24 mouse cellular contexts compared by ENCODE assay signal in the genomic region with DNA sequence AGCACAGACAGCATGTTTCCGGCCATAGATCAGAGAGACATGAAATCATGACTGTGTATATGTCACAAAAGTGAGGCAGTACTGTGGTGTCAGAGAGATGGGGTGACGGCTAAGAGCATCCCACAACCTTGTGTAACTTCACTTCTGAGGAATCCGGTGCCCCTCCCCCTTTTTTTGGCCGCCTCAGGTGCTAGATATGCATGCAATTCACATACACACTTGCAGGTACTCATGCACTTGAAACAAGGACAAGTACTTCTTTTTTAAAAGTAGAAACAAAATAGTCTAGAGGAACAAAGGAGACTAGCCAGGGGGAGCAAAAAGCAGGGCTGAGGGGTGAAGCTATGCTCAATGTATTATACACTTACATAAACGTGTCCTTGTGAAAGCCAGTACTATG.
"Had no signal": no experiment of that assay in that cellular context is flagged by ENCODE, and none has a peak within 500 bp of the region (broad histone marks: within the 10 kb centered on the region; RNA-seq: fewer than 3 reads in every experiment).

No protein-coding gene starts in this region.

- H3K27me3 ChIP-seq: intestine, embryonic 15.5 days; kidney, embryonic 15.5 days; limb, embryonic 13.5 days; liver, embryonic 12.5 days; liver, embryonic 15.5 days; midbrain, embryonic 12.5 days; midbrain, embryonic 15.5 days; neural tube, embryonic 12.5 days; neural tube, embryonic 15.5 days had no signal

- H3K4me3 ChIP-seq: intestine, embryonic 15.5 days; kidney, embryonic 15.5 days; limb, embryonic 10.5 days; limb, embryonic 13.5 days; liver, embryonic 12.5 days; liver, embryonic 15.5 days; midbrain, embryonic 12.5 days; midbrain, embryonic 15.5 days; neural tube, embryonic 12.5 days; neural tube, embryonic 15.5 days had no signal

- H3K4me1 ChIP-seq: intestine, embryonic 15.5 days; kidney, embryonic 15.5 days; liver, embryonic 12.5 days; liver, embryonic 15.5 days; midbrain, embryonic 15.5 days had no signal

- H3K9ac ChIP-seq: intestine, embryonic 15.5 days; kidney, embryonic 15.5 days; limb, embryonic 13.5 days; liver, embryonic 12.5 days; liver, embryonic 15.5 days; midbrain, embryonic 12.5 days; midbrain, embryonic 15.5 days; neural tube, embryonic 12.5 days; neural tube, embryonic 15.5 days had no signal

- H3K36me3 ChIP-seq: intestine, embryonic 15.5 days; kidney, embryonic 15.5 days; limb, embryonic 10.5 days; limb, embryonic 13.5 days; liver, embryonic 12.5 days; liver, embryonic 15.5 days; midbrain, embryonic 12.5 days; midbrain, embryonic 15.5 days; neural tube, embryonic 12.5 days; neural tube, embryonic 15.5 days had no signal

- H3K27ac ChIP-seq: intestine, embryonic 15.5 days; kidney, embryonic 15.5 days; limb, embryonic 10.5 days; limb, embryonic 13.5 days; liver, embryonic 12.5 days; liver, embryonic 15.5 days; macrophage; midbrain, embryonic 12.5 days; midbrain, embryonic 15.5 days; neural tube, embryonic 12.5 days; neural tube, embryonic 15.5 days; stomach, postnatal 0 days had no signal

- DNase-seq: kidney, adult 11 months; kidney, adult 8-10 months; kidney, postnatal 10 days; kidney, postnatal 36 days; layer of hippocampus, adult 9-11 months; liver; right cerebral cortex, adult 18-20 months; right cerebral cortex, postnatal 14 days; right cerebral cortex, postnatal 4 days; thymus, adult 2 months; thymus, postnatal 14 days; thymus, postnatal 4 days had no signal

- H3K9me3 ChIP-seq: intestine, embryonic 15.5 days; kidney, embryonic 15.5 days; limb, embryonic 10.5 days; limb, embryonic 13.5 days; liver, embryonic 12.5 days; liver, embryonic 15.5 days; midbrain, embryonic 12.5 days; midbrain, embryonic 15.5 days; neural tube, embryonic 12.5 days; neural tube, embryonic 15.5 days had no signal

- ATAC-seq: intestine, embryonic 15.5 days; liver, embryonic 12.5 days; midbrain, embryonic 15.5 days had no signal

- H3K4me2 ChIP-seq: intestine, embryonic 15.5 days; kidney, embryonic 15.5 days; limb, embryonic 13.5 days; liver, embryonic 12.5 days; liver, embryonic 15.5 days; midbrain, embryonic 12.5 days; midbrain, embryonic 15.5 days; neural tube, embryonic 12.5 days; neural tube, embryonic 15.5 days had no signal
